Mouse (Mus musculus): Measurements from ENCODE around the gene Lipc. TPM values are rescaled to one million over a fixed set of nuclear protein-coding genes. Genes with fewer than 3 reads are reported as not detected.

Gene Lipc
- polyA plus RNA-seq, 1 experiment from 2014 or later: 0.90 TPM

GRCm38 (mm10) chr9:70840861-70841341 is 111.1 kb downstream of the Lipc start:
- Histone ChIP-seq H3K4me1 (ENCODE audit: control insufficient read depth, insufficient read depth, low read length) (peaks cover 14% of the 10 kb centered on the region; the same call in 1 of the 2 replicates), H3K9me3 (ENCODE audit: control insufficient read depth, low read depth, low read length) (no peaks in the 10 kb centered on the region), H3K27ac (ENCODE audit: low read length) (peak overlapping the region; percentile 76; the same call in 1 of the 2 replicates), H3K36me3 (ENCODE audit: control insufficient read depth, insufficient read depth, low read length) (no peaks in the 10 kb centered on the region), H3K4me3 (ENCODE audit: low read depth, low read length) (no peak overlapping the region), H3K4me2 (replicated peaks; ENCODE audit: low read depth, low read length) (0 out of 2 replicates have a peak overlapping the region, but pooled peaks have one; percentile 20), H3K9ac (replicated peaks; ENCODE audit: low read depth, low read length) (peak overlapping the region; percentile 21; the same call in 1 of the 2 replicates), H3K27me3 (ENCODE audit: control insufficient read depth, insufficient read depth, low read length) (no peaks in the 10 kb centered on the region)
- WGBS: 13% methylated on average over 6 of the region's 6 CpGs
- peak; percentile 76 for ATAC-seq (ENCODE audit: insufficient number of reproducible peaks, insufficient read depth, low FRiP score, low read depth)

GRCm38 (mm10) chr9:70838132-70838911 is 113.7 kb downstream of the Lipc start:
- no peak overlapping the region for H3K9ac ChIP-seq (replicated peaks; ENCODE audit: low read depth, low read length)

GRCm38 (mm10) chr9:70834730-70835154 is 117.3 kb downstream of the Lipc start:
- ATAC-seq (ENCODE audit: insufficient number of reproducible peaks, insufficient read depth, low FRiP score, low read depth): peak; percentile 88
- 36% methylated on average over 4 of the region's 4 CpGs for WGBS
- Histone ChIP-seq H3K9ac (replicated peaks; ENCODE audit: low read depth, low read length) (no peak overlapping the region), H3K27ac (ENCODE audit: low read length) (peak overlapping the region; percentile 61; the same call in 1 of the 2 replicates), H3K4me2 (replicated peaks; ENCODE audit: low read depth, low read length) (no peak overlapping the region), H3K9me3 (ENCODE audit: control insufficient read depth, low read depth, low read length) (no peaks in the 10 kb centered on the region), H3K4me3 (ENCODE audit: low read depth, low read length) (no peak overlapping the region), H3K36me3 (ENCODE audit: control insufficient read depth, insufficient read depth, low read length) (no peaks in the 10 kb centered on the region), H3K4me1 (ENCODE audit: control insufficient read depth, insufficient read depth, low read length) (no peaks in the 10 kb centered on the region; the same call in 1 of the 2 replicates), H3K27me3 (ENCODE audit: control insufficient read depth, insufficient read depth, low read length) (no peaks in the 10 kb centered on the region)

More at GRCm38 (mm10) chr9:70838132-70838911, 113.7 kb downstream of the Lipc start:
- no peaks in the 10 kb centered on the region for H3K27me3 ChIP-seq (ENCODE audit: control insufficient read depth, insufficient read depth, low read length)
- H3K4me1 ChIP-seq (ENCODE audit: control insufficient read depth, insufficient read depth, low read length): peaks cover 14% of the 10 kb centered on the region; the same call in 1 of the 2 replicates
- no peak overlapping the region for H3K4me2 ChIP-seq (replicated peaks; ENCODE audit: low read depth, low read length)
- no peak overlapping the region for H3K4me3 ChIP-seq (ENCODE audit: low read depth, low read length)
- no peak for ATAC-seq (ENCODE audit: insufficient number of reproducible peaks, insufficient read depth, low FRiP score, low read depth)
- H3K9me3 ChIP-seq (ENCODE audit: control insufficient read depth, low read depth, low read length): no peaks in the 10 kb centered on the region
- 83% methylated on average over 10 of the region's 10 CpGs for WGBS
- H3K27ac ChIP-seq (ENCODE audit: low read length): no peak overlapping the region
- H3K36me3 ChIP-seq (ENCODE audit: control insufficient read depth, insufficient read depth, low read length): no peaks in the 10 kb centered on the region

- H3K4me2 ChIP-seq (replicated peaks; ENCODE audit: low read depth, low read length): no peak overlapping the region
- peak overlapping the region; percentile 61; the same call in 1 of the 2 replicates for H3K27ac ChIP-seq (ENCODE audit: low read length)
- H3K36me3 ChIP-seq (ENCODE audit: control insufficient read depth, insufficient read depth, low read length): no peaks in the 10 kb centered on the region
- WGBS: 89% methylated on average over 3 of the region's 3 CpGs
- H3K4me3 ChIP-seq (ENCODE audit: low read depth, low read length): no peak overlapping the region
- H3K9me3 ChIP-seq (ENCODE audit: control insufficient read depth, low read depth, low read length): no peaks in the 10 kb centered on the region
- no peaks in the 10 kb centered on the region; the same call in 1 of the 2 replicates for H3K4me1 ChIP-seq (ENCODE audit: control insufficient read depth, insufficient read depth, low read length)
- no peak overlapping the region for H3K9ac ChIP-seq (replicated peaks; ENCODE audit: low read depth, low read length)
- no peak for ATAC-seq (ENCODE audit: insufficient number of reproducible peaks, insufficient read depth, low FRiP score, low read depth)
- no peaks in the 10 kb centered on the region for H3K27me3 ChIP-seq (ENCODE audit: control insufficient read depth, insufficient read depth, low read length)
Observed at GRCm38 (mm10) chr9:70834217-70834616, 117.8 kb downstream of the Lipc start.

GRCm38 (mm10) chr9:70833111-70833908 is 118.7 kb downstream of the Lipc start:
- 92% methylated on average over 6 of the region's 6 CpGs for WGBS
- Histone ChIP-seq H3K4me3 (ENCODE audit: low read depth, low read length) (no peak overlapping the region), H3K27ac (ENCODE audit: low read length) (no peak overlapping the region), H3K4me2 (replicated peaks; ENCODE audit: low read depth, low read length) (no peak overlapping the region), H3K4me1 (ENCODE audit: control insufficient read depth, insufficient read depth, low read length) (no peaks in the 10 kb centered on the region; the same call in 1 of the 2 replicates), H3K9ac (replicated peaks; ENCODE audit: low read depth, low read length) (no peak overlapping the region), H3K27me3 (ENCODE audit: control insufficient read depth, insufficient read depth, low read length) (no peaks in the 10 kb centered on the region), H3K9me3 (ENCODE audit: control insufficient read depth, low read depth, low read length) (no peaks in the 10 kb centered on the region), H3K36me3 (ENCODE audit: control insufficient read depth, insufficient read depth, low read length) (no peaks in the 10 kb centered on the region)
- ATAC-seq (ENCODE audit: insufficient number of reproducible peaks, insufficient read depth, low FRiP score, low read depth): no peak

- Histone ChIP-seq H3K4me3 (ENCODE audit: low read depth, low read length) (no peak overlapping the region), H3K9me3 (ENCODE audit: control insufficient read depth, low read depth, low read length) (no peaks in the 10 kb centered on the region), H3K27ac (ENCODE audit: low read length) (no peak overlapping the region), H3K9ac (replicated peaks; ENCODE audit: low read depth, low read length) (no peak overlapping the region), H3K4me1 (ENCODE audit: control insufficient read depth, insufficient read depth, low read length) (no peaks in the 10 kb centered on the region; the same call in 1 of the 2 replicates), H3K36me3 (ENCODE audit: control insufficient read depth, insufficient read depth, low read length) (no peaks in the 10 kb centered on the region), H3K27me3 (ENCODE audit: control insufficient read depth, insufficient read depth, low read length) (no peaks in the 10 kb centered on the region), H3K4me2 (replicated peaks; ENCODE audit: low read depth, low read length) (no peak overlapping the region)
- WGBS: 78% methylated on average over 7 of the region's 7 CpGs
- ATAC-seq (ENCODE audit: insufficient number of reproducible peaks, insufficient read depth, low FRiP score, low read depth): no peak
Observed at GRCm38 (mm10) chr9:70832231-70832630, 119.8 kb downstream of the Lipc start.

GRCm38 (mm10) chr9:70830844-70831529 is 121.0 kb downstream of the Lipc start:
- WGBS: 62% methylated on average over 6 of the region's 6 CpGs
- no peak for ATAC-seq (ENCODE audit: insufficient number of reproducible peaks, insufficient read depth, low FRiP score, low read depth)
- H3K9me3 ChIP-seq (ENCODE audit: control insufficient read depth, low read depth, low read length): no peaks in the 10 kb centered on the region

More at GRCm38 (mm10) chr9:70830844-70831529, 121.0 kb downstream of the Lipc start:
- H3K9ac ChIP-seq (replicated peaks; ENCODE audit: low read depth, low read length): no peak overlapping the region
- H3K27ac ChIP-seq (ENCODE audit: low read length): no peak overlapping the region
- no peaks in the 10 kb centered on the region; the same call in 1 of the 2 replicates for H3K4me1 ChIP-seq (ENCODE audit: control insufficient read depth, insufficient read depth, low read length)
- no peak overlapping the region for H3K4me2 ChIP-seq (replicated peaks; ENCODE audit: low read depth, low read length)
- no peak overlapping the region for H3K4me3 ChIP-seq (ENCODE audit: low read depth, low read length)
- H3K36me3 ChIP-seq (ENCODE audit: control insufficient read depth, insufficient read depth, low read length): no peaks in the 10 kb centered on the region
- H3K27me3 ChIP-seq (ENCODE audit: control insufficient read depth, insufficient read depth, low read length): no peaks in the 10 kb centered on the region

Measured in stomach, embryonic 14.5 days (tissue).